Comparison of ENCODE assay signal across 12 mouse cellular contexts in the genomic region with DNA sequence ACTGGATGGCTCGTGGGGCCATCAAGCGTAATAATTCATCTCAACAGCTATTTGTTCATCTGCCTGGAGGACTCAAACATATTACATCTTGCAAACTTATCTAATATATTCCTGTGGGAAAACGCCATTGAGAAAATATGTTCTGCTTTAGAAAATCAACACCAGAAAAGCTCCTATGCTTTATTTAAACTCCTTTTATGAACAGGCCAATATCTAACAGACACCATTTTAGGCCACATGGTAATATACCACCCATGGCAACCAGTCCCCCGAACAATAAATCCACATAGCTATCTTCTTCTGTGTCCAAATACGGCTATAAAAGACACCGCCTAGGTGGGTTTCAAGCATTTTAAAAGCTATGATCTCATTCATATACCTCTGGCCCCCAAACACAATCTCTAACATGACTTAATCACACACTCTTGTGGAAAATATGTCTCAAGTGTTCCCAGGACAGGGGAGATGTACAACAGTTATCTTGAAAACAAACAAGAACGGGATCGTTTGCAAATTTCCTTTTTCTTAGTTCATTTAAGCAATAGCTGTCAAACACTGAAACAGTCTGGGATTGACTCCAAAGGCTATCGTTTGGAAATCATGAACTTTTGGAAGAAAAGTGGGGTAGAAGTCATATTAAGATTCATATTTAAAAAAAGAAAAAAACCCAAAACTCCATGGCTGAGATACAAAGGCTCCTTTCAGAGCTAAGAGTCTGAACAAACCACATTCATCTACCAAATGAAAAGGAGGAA.
DNase-seq lines count a peak whose midpoint lies in the region; ATAC-seq and TF ChIP-seq lines count a peak whose summit lies in the region.
"Had no signal": no experiment of that assay in that cellular context is flagged by ENCODE, and none has a peak within 500 bp of the region (broad histone marks: within the 10 kb centered on the region; RNA-seq: fewer than 3 reads in every experiment).

No protein-coding gene starts in this region.

- H3K36me3 ChIP-seq in heart, embryonic 14.5 days (ENCODE audit: control insufficient read depth, insufficient read depth, low read length) = no peaks in the 10 kb centered on the region
- no peaks in the 10 kb centered on the region for H3K36me3 ChIP-seq in forebrain, embryonic 14.5 days (ENCODE audit: control insufficient read depth, insufficient read depth, low read length)
- H3K36me3 ChIP-seq in midbrain, embryonic 14.5 days (ENCODE audit: control insufficient read depth, insufficient read depth, low read length) = no peaks in the 10 kb centered on the region
- no peaks in the 10 kb centered on the region for H3K36me3 ChIP-seq in liver, postnatal 0 days (replicated peaks; ENCODE audit: insufficient read depth, low read length)

- H3K9ac ChIP-seq in heart, embryonic 14.5 days (ENCODE audit: low read length) = no peak overlapping the region
- H3K9ac ChIP-seq in forebrain, embryonic 14.5 days (ENCODE audit: low read length) = peak overlapping the region; percentile 99
- no peak overlapping the region; the same call in 1 of the 2 replicates for H3K9ac ChIP-seq in midbrain, embryonic 14.5 days (replicated peaks; ENCODE audit: low read length)
- no peak overlapping the region for H3K9ac ChIP-seq in liver, postnatal 0 days (replicated peaks)

- ATAC-seq in heart, embryonic 14.5 days (ENCODE audit: insufficient number of reproducible peaks, insufficient read depth, low FRiP score, low read depth) = no peak
- ATAC-seq in forebrain, embryonic 14.5 days = no peak
- ATAC-seq in midbrain, embryonic 14.5 days (ENCODE audit: low FRiP score, low TSS enrichment) = no peak
- ATAC-seq in liver, postnatal 0 days = no peak

- H3K27me3 ChIP-seq in heart, embryonic 14.5 days (ENCODE audit: control insufficient read depth, insufficient read depth, low read length) = no peaks in the 10 kb centered on the region
- H3K27me3 ChIP-seq in forebrain, embryonic 14.5 days (replicated peaks; ENCODE audit: control insufficient read depth, insufficient read depth, low read length) = no peaks in the 10 kb centered on the region
- H3K27me3 ChIP-seq in midbrain, embryonic 14.5 days (ENCODE audit: control insufficient read depth, insufficient read depth, low read length) = no peaks in the 10 kb centered on the region
- peaks cover 31% of the 10 kb centered on the region for H3K27me3 ChIP-seq in liver, postnatal 0 days (ENCODE audit: insufficient read depth, low read length)

- no peak overlapping the region for H3K4me3 ChIP-seq in heart, embryonic 14.5 days (ENCODE audit: control insufficient read depth in 1 of 2, insufficient read depth in 1 of 2, low read depth in 1 of 2, low read length in 2 of 2)
- peak overlapping the region; percentile 87 for H3K4me3 ChIP-seq in forebrain, embryonic 14.5 days (ENCODE audit: low read depth, low read length)
- H3K4me3 ChIP-seq in midbrain, embryonic 14.5 days (replicated peaks; ENCODE audit: low read depth, low read length) = peak overlapping the region; percentile 94
- no peak overlapping the region for H3K4me3 ChIP-seq in liver, postnatal 0 days (ENCODE audit: low read depth, low read length)
- H3K4me3 ChIP-seq: erythroblast, embryonic 14.5 days had no signal

- 67% methylated on average over 9 of the region's 9 CpGs for WGBS in heart, embryonic 14.5 days
- WGBS in forebrain, embryonic 14.5 days = 41% methylated on average over 9 of the region's 9 CpGs
- 50% methylated on average over 9 of the region's 9 CpGs for WGBS in midbrain, embryonic 14.5 days
- WGBS in liver, postnatal 0 days (ENCODE audit: insufficient replicate concordance) = 75% methylated on average over 9 of the region's 9 CpGs

- no peaks in the 10 kb centered on the region for H3K9me3 ChIP-seq in heart, embryonic 14.5 days (ENCODE audit: control insufficient read depth, low read length)
- H3K9me3 ChIP-seq in forebrain, embryonic 14.5 days (replicated peaks; ENCODE audit: control insufficient read depth, low read length) = no peaks in the 10 kb centered on the region
- H3K9me3 ChIP-seq in midbrain, embryonic 14.5 days (ENCODE audit: control insufficient read depth, low read length) = no peaks in the 10 kb centered on the region
- no peaks in the 10 kb centered on the region for H3K9me3 ChIP-seq in liver, postnatal 0 days (ENCODE audit: low read length)

- no peak for TF ChIP-seq EP300 in liver, postnatal 0 days (IDR thresholded peaks at IDR 0.05; ENCODE audit: low read depth)

- peaks cover 0 to 22% of the 10 kb centered on the region in 2 experiments; a peak in 2 of 4 replicates for H3K4me1 ChIP-seq in heart, embryonic 14.5 days (ENCODE audit: control insufficient read depth in 2 of 2, insufficient read depth in 2 of 2, low read length in 2 of 2)
- peaks cover 33% of the 10 kb centered on the region for H3K4me1 ChIP-seq in forebrain, embryonic 14.5 days (ENCODE audit: control insufficient read depth, insufficient read depth, low read length)
- peaks cover 61% of the 10 kb centered on the region for H3K4me1 ChIP-seq in midbrain, embryonic 14.5 days (ENCODE audit: control insufficient read depth, insufficient read depth, low read length)
- peaks cover 3% of the 10 kb centered on the region; the same call in 1 of the 2 replicates for H3K4me1 ChIP-seq in liver, postnatal 0 days (ENCODE audit: insufficient read depth)

- TF ChIP-seq POLR2A in brain, embryonic 14.5 days (IDR thresholded peaks at IDR 0.05; ENCODE audit: borderline replicate concordance, extremely low read depth, insufficient read depth, insufficient read length, poor library complexity, severe bottlenecking) = no peak

- no peak for TF ChIP-seq CTCF in brain, embryonic 14.5 days (IDR thresholded peaks at IDR 0.05; ENCODE audit: borderline replicate concordance, extremely low read depth, insufficient read depth, insufficient read length)
- no peak for TF ChIP-seq CTCF in liver, postnatal 0 days (IDR thresholded peaks at IDR 0.05; ENCODE audit: low read depth)

- H3K27ac ChIP-seq in heart, embryonic 14.5 days (replicated peaks in 1 of 2; ENCODE audit: control insufficient read depth in 1 of 2, insufficient read depth in 1 of 2, low read depth in 2 of 2, low read length in 2 of 2) = no peak overlapping the region
- H3K27ac ChIP-seq in forebrain, embryonic 14.5 days (ENCODE audit: low read depth, low read length) = peak overlapping the region; percentile 98
- no peak overlapping the region for H3K27ac ChIP-seq in midbrain, embryonic 14.5 days (replicated peaks; ENCODE audit: low read depth, low read length)
- H3K27ac ChIP-seq in liver, postnatal 0 days (ENCODE audit: low read depth) = no peak overlapping the region
- H3K27ac ChIP-seq: macrophage had no signal

- no peak for DNase-seq in heart, postnatal 4 days
- DNase-seq in brain, embryonic 14.5 days (ENCODE audit: low read depth) = peak; percentile 62
- no peak for DNase-seq in forebrain, embryonic 14.5 days (ENCODE audit: low spot score)
- no peak for DNase-seq in midbrain, embryonic 14.5 days
- no peak for DNase-seq in B cell, adult 2 months
- DNase-seq in adrenal gland, adult 18-20 months (ENCODE audit: low spot score in 2 of 2) = no peak
- no peak for DNase-seq in liver, postnatal 0 days
- DNase-seq: cerebellum, adult 8-10 months; layer of hippocampus, postnatal 36 days had no signal

- 0 out of 2 replicates have a peak overlapping the region, but pooled peaks have one; percentile 87 for H3K4me2 ChIP-seq in heart, embryonic 14.5 days (ENCODE audit: low read length)
- peak overlapping the region; percentile 84 for H3K4me2 ChIP-seq in forebrain, embryonic 14.5 days (ENCODE audit: low read length)
- peak overlapping the region; percentile 88 for H3K4me2 ChIP-seq in midbrain, embryonic 14.5 days (ENCODE audit: low read length)
- no peak overlapping the region for H3K4me2 ChIP-seq in liver, postnatal 0 days (ENCODE audit: low read depth, low read length)

Comparison
In these comparisons a context has a peak if more than half of its experiments do, and no peak if none do; other contexts are left out.
1. H3K4me3 ChIP-seq: peak in forebrain, embryonic 14.5 days (single experiment) and midbrain, embryonic 14.5 days (single experiment); none in heart, embryonic 14.5 days (0 of 2) and liver, postnatal 0 days (single experiment).